Comparison of ENCODE assay signal across 21 mouse cellular contexts in genomic region chr15:16896674-16897073, GRCm38 (mm10).
A peak's percentile ranks its signal among the peaks of the same experiment; 100 is the strongest.
DNase-seq lines count a peak whose midpoint lies in the region; ATAC-seq and TF ChIP-seq lines count a peak whose summit lies in the region.
"Had no signal": no experiment of that assay in that cellular context is flagged by ENCODE, and none has a peak within 500 bp of the region (broad histone marks: within the 10 kb centered on the region; RNA-seq: fewer than 3 reads in every experiment).

No protein-coding gene starts in this region.

- no peaks in the 10 kb centered on the region for H3K79me2 ChIP-seq in MEL (ENCODE audit: control insufficient read depth, insufficient read depth, low read length, poor library complexity)

- TF ChIP-seq POLR2A in MEL (IDR thresholded peaks at IDR 0.05; ENCODE audit: control insufficient read depth in 1 of 2, insufficient read depth in 1 of 2, low read depth in 1 of 2, low read length in 2 of 2, poor library complexity in 1 of 2) = no peak

- DNase-seq in 416B (ENCODE audit: low read depth) (peak; percentile 28), MEL (ENCODE audit: low read depth, low spot score) (peak; percentile 26)
- DNase-seq in hindbrain, postnatal 0 days (ENCODE audit: low spot score) = no peak
- no peak for DNase-seq in cerebellum, adult 9-10 months
- DNase-seq: adrenal gland, adult 2 months; adrenal gland, adult 8-10 months; adrenal gland, postnatal 10 days; adrenal gland, postnatal 14 days; adrenal gland, postnatal 25 days; adrenal gland, postnatal 36 days; B cell, adult 2 months; cerebellum, adult 11 months; cerebellum, adult 11-12 months; cerebellum, adult 18-20 months; cerebellum, adult 2 months; cerebellum, adult 8-10 months had no signal

- H3K4me2 ChIP-seq in hindbrain, postnatal 0 days (ENCODE audit: low read depth, low read length) = no peak overlapping the region

- no peaks in the 10 kb centered on the region for H3K27me3 ChIP-seq in MEL (ENCODE audit: control insufficient read depth in 1 of 2, insufficient read depth in 2 of 2, low read length in 2 of 2)
- H3K27me3 ChIP-seq in hindbrain, postnatal 0 days (ENCODE audit: insufficient read depth, low read length) = no peaks in the 10 kb centered on the region
- H3K27me3 ChIP-seq: CH12.LX, Patski had no signal

- H3K4me1 ChIP-seq in MEL (ENCODE audit: control insufficient read depth in 1 of 2, insufficient read depth in 2 of 2, low read length in 2 of 2) = peaks cover 0 to 3% of the 10 kb centered on the region in 2 experiments; a peak in 1 of 4 replicates
- H3K4me1 ChIP-seq in hindbrain, postnatal 0 days (ENCODE audit: insufficient read depth, low read length) = no peaks in the 10 kb centered on the region

- no peak for TF ChIP-seq RAD21 in MEL (IDR thresholded peaks at IDR 0.05; ENCODE audit: low read depth, low read length)

- no peak overlapping the region for H3K27ac ChIP-seq in MEL (ENCODE audit: control insufficient read depth, low read depth, low read length)
- no peak overlapping the region for H3K27ac ChIP-seq in hindbrain, postnatal 0 days

- no peaks in the 10 kb centered on the region; a peak in 1 of 4 replicates for H3K36me3 ChIP-seq in MEL (ENCODE audit: control insufficient read depth in 1 of 2, insufficient read depth in 2 of 2, low read length in 2 of 2)
- H3K36me3 ChIP-seq in hindbrain, postnatal 0 days (ENCODE audit: insufficient read depth, low read length) = no peaks in the 10 kb centered on the region
- H3K36me3 ChIP-seq: G1E had no signal

- TF ChIP-seq EP300 in MEL (IDR thresholded peaks at IDR 0.05; ENCODE audit: low read depth in 1 of 2, low read length in 2 of 2) = peak in 1 of 2 experiments; percentile 77; a peak in 2 of 4 replicates

- no peaks in the 10 kb centered on the region for H3K9me3 ChIP-seq in MEL (replicated peaks; ENCODE audit: insufficient read depth, low read length)
- no peaks in the 10 kb centered on the region for H3K9me3 ChIP-seq in hindbrain, postnatal 0 days (ENCODE audit: low read length)
- H3K9me3 ChIP-seq: G1E had no signal

- WGBS in hindbrain, postnatal 0 days = 93% methylated on average over 1 of the region's 1 CpGs

- TF ChIP-seq CTCF in MEL (IDR thresholded peaks at IDR 0.05 in 2 of 3, conservative IDR thresholded peaks at IDR 0.05 in 1 of 3; ENCODE audit: control insufficient read depth in 1 of 3, insufficient read depth in 1 of 3, low read depth in 2 of 3, low read length in 3 of 3, poor library complexity in 1 of 3, severe bottlenecking in 1 of 3) = no peak
- no peak for TF ChIP-seq CTCF in hindbrain, postnatal 0 days (IDR thresholded peaks at IDR 0.05; ENCODE audit: low read depth)

- no peak overlapping the region for H3K4me3 ChIP-seq in MEL (ENCODE audit: control insufficient read depth in 1 of 2, insufficient read depth in 1 of 2, low read depth in 2 of 2, low read length in 2 of 2)
- H3K4me3 ChIP-seq in hindbrain, postnatal 0 days (ENCODE audit: low read length) = no peak overlapping the region

- ATAC-seq in hindbrain, postnatal 0 days = no peak
- ATAC-seq: activated CD4-positive, CD25-positive, alpha-beta regulatory T cell, adult 4 months; CD4-positive, CD25-positive, alpha-beta regulatory T cell, adult 4 months; Patski had no signal

- H3K9ac ChIP-seq in MEL (ENCODE audit: control insufficient read depth, low read depth, low read length, poor library complexity, severe bottlenecking) = no peak overlapping the region
- no peak overlapping the region for H3K9ac ChIP-seq in hindbrain, postnatal 0 days (replicated peaks; ENCODE audit: low read length)

TF ChIP-seq in MEL, 35 proteins besides CTCF, POLR2A, EP300 and RAD21:
- 0 out of 2 replicates have a peak, but pooled peaks have one; percentile 11 for TF ChIP-seq ZNF384 (IDR thresholded peaks at IDR 0.05; ENCODE audit: low read depth, low read length)
- TF ChIP-seq ETS1 (IDR thresholded peaks at IDR 0.05; ENCODE audit: low read depth, low read length) = no peak
- peak; percentile 87 for TF ChIP-seq GATA1 (IDR thresholded peaks at IDR 0.05; ENCODE audit: low read depth, low read length)
- TF ChIP-seq POLR2AphosphoS5 (IDR thresholded peaks at IDR 0.05; ENCODE audit: borderline replicate concordance, low read depth, low read length) = no peak
- no peak for TF ChIP-seq ELF1 (IDR thresholded peaks at IDR 0.05; ENCODE audit: low read depth, low read length)
- no peak for TF ChIP-seq MXI1 (IDR thresholded peaks at IDR 0.05; ENCODE audit: low read depth, low read length)

Comparison
In these comparisons a context has a peak if more than half of its experiments do, and no peak if none do; other contexts are left out.
1. DNase-seq: peak in 416B (single experiment) and MEL (single experiment); none in hindbrain, postnatal 0 days (single experiment) and cerebellum, adult 9-10 months (single experiment).